Mouse (Mus musculus) intestine, postnatal 0 days (tissue): ENCODE results near the gene Nbea. TPM values are rescaled to one million over a fixed set of nuclear protein-coding genes. Genes with fewer than 3 reads are reported as not detected.

ENCODE experiments used
- ATAC-seq: fragments of 200-750 bp; cut with Nextera tagmentation; 2 replicates; pipeline ENCODE4 v1.8.0; 2017; ENCODE audit warnings: mild to moderate bottlenecking, moderate TSS enrichment, moderate library complexity
- H3K27ac ChIP-seq: fragments of 300-500 bp; sonication (generic); 2 replicates; pipeline ENCODE4 v1.5.1; 2014; ENCODE audit warnings: mild to moderate bottlenecking, low read depth, low read length, moderate library complexity
- H3K27me3 ChIP-seq: fragments of 300-500 bp; sonication (generic); replicated peaks from 2 replicates; pipeline ENCODE4 v1.6.1; 2014; ENCODE audit warnings: low read length, mixed read lengths; ENCODE audit not compliant: control insufficient read depth, insufficient read depth
- H3K36me3 ChIP-seq: fragments of 300-500 bp; sonication (generic); 2 replicates; pipeline ENCODE4 v1.6.1; 2014; ENCODE audit warnings: mild to moderate bottlenecking, moderate library complexity; ENCODE audit not compliant: control insufficient read depth, insufficient read depth
- H3K4me1 ChIP-seq: fragments of 300-500 bp; sonication (generic); replicated peaks from 2 replicates; pipeline ENCODE4 v1.6.1; 2014; ENCODE audit warnings: antibody characterized with exemption, low read length, mixed read lengths; ENCODE audit not compliant: control insufficient read depth, insufficient read depth
- H3K4me2 ChIP-seq: fragments of 300-500 bp; sonication (generic); replicated peaks from 2 replicates; pipeline ENCODE4 v1.6.1; 2014; ENCODE audit warnings: low read depth, mild to moderate bottlenecking, moderate library complexity
- H3K4me3 ChIP-seq: fragments of 300-500 bp; sonication (generic); 2 replicates; pipeline ENCODE4 v1.5.1; 2014; ENCODE audit warnings: low read depth, low read length
- H3K9ac ChIP-seq: fragments of 300-500 bp; sonication (generic); 2 replicates; pipeline ENCODE4 v1.6.1; 2014; ENCODE audit warnings: mild to moderate bottlenecking, low read depth, low read length
- H3K9me3 ChIP-seq: fragments of 300-500 bp; sonication (generic); 2 replicates; pipeline ENCODE4 v1.6.1; 2016; ENCODE audit warnings: mixed run types; ENCODE audit not compliant: control insufficient read depth
- CTCF ChIP-seq: sonication (generic); IDR thresholded peaks from 2 replicates; pipeline ENCODE4 v1.5.1; 2016; ENCODE audit warnings: low read depth, mild to moderate bottlenecking, control low read depth, antibody characterized with exemption, moderate library complexity
- WGBS: fragments of 180-500 bp; shearing (Covaris S2); extraction: QIAGEN DNeasy Blood & Tissue Kit; methylation state at CpG from one replicate; pipeline ENCODE4 v1.1.7; 2014; 5-methylcytosine and 5-hydroxymethylcytosine counted together
- polyA plus RNA-seq: library from polyadenylated mRNA; unstranded; fragments of >200 nt; fragmentation: Nextera tagmentation; extraction: Ambion mirVana; gene quantifications from 2 replicates; pipeline ENCODE4 v1.2.1, GENCODE M21; 2015

Nbea gene
- polyA plus RNA-seq, 1 experiment from 2014 or later = 4.2 TPM

GRCm38 (mm10) chr3:55814993-55815625 lies 368.4 kb downstream of the Nbea start:
- Histone ChIP-seq H3K9me3 (no peaks in the 10 kb centered on the region), H3K27me3 (no peaks in the 10 kb centered on the region), H3K4me3 (no peak overlapping the region), H3K4me2 (no peak overlapping the region), H3K9ac (no peak overlapping the region), H3K27ac (no peak overlapping the region), H3K36me3 (no peaks in the 10 kb centered on the region), H3K4me1 (0 out of 2 replicates have a peak, but pooled peaks cover 3% of the 10 kb centered on the region)
- ATAC-seq = no peak
- WGBS = 75% methylated on average over 5 of the region's 5 CpGs
- TF ChIP-seq CTCF = no peak

- Histone ChIP-seq H3K4me2 (no peak overlapping the region), H3K9me3 (no peaks in the 10 kb centered on the region), H3K4me3 (no peak overlapping the region), H3K9ac (no peak overlapping the region), H3K27me3 (no peaks in the 10 kb centered on the region), H3K27ac (no peak overlapping the region), H3K36me3 (no peaks in the 10 kb centered on the region), H3K4me1 (no peaks in the 10 kb centered on the region)
- TF ChIP-seq CTCF = no peak
- 68% methylated on average over 2 of the region's 2 CpGs for WGBS
- no peak for ATAC-seq
Observed at GRCm38 (mm10) chr3:55794768-55795167, 388.7 kb downstream of the Nbea start.

- 54% methylated on average over 7 of the region's 7 CpGs for WGBS
- ATAC-seq = no peak
- no peak overlapping the region for H3K27ac ChIP-seq
- H3K4me2 ChIP-seq = no peak overlapping the region
- H3K27me3 ChIP-seq = 0 out of 2 replicates have a peak, but pooled peaks cover 4% of the 10 kb centered on the region
- H3K9ac ChIP-seq = no peak overlapping the region
- no peaks in the 10 kb centered on the region for H3K9me3 ChIP-seq
- H3K36me3 ChIP-seq = no peaks in the 10 kb centered on the region
- no peaks in the 10 kb centered on the region for H3K4me1 ChIP-seq
- H3K4me3 ChIP-seq = no peak overlapping the region
- TF ChIP-seq CTCF = no peak
Observed at GRCm38 (mm10) chr3:55793842-55794575, 389.5 kb downstream of the Nbea start.

- no peak overlapping the region for H3K27ac ChIP-seq
- WGBS = 74% methylated on average over 5 of the region's 5 CpGs
- no peaks in the 10 kb centered on the region for H3K36me3 ChIP-seq
Observed at GRCm38 (mm10) chr3:55792251-55792650, 391.2 kb downstream of the Nbea start.

GRCm38 (mm10) chr3:55790609-55791008 lies 392.9 kb downstream of the Nbea start:
- H3K4me1 ChIP-seq = no peaks in the 10 kb centered on the region
- no peaks in the 10 kb centered on the region for H3K36me3 ChIP-seq
- no peak overlapping the region for H3K9ac ChIP-seq
- no peaks in the 10 kb centered on the region for H3K9me3 ChIP-seq
- TF ChIP-seq CTCF = no peak
- no peak overlapping the region for H3K27ac ChIP-seq
- H3K4me2 ChIP-seq = no peak overlapping the region
- no peak for ATAC-seq
- peaks cover 22% of the 10 kb centered on the region; the same call in 1 of the 2 replicates for H3K27me3 ChIP-seq
- 84% methylated on average over 4 of the region's 4 CpGs for WGBS
- H3K4me3 ChIP-seq = no peak overlapping the region

More at GRCm38 (mm10) chr3:55792251-55792650, 391.2 kb downstream of the Nbea start:
- Histone ChIP-seq H3K9ac (no peak overlapping the region), H3K4me1 (no peaks in the 10 kb centered on the region), H3K27me3 (0 out of 2 replicates have a peak, but pooled peaks cover 9% of the 10 kb centered on the region), H3K4me3 (no peak overlapping the region), H3K9me3 (no peaks in the 10 kb centered on the region), H3K4me2 (no peak overlapping the region)
- no peak for ATAC-seq
- TF ChIP-seq CTCF = no peak

GRCm38 (mm10) chr3:55789856-55790255 lies 393.6 kb downstream of the Nbea start:
- ATAC-seq = no peak
- Histone ChIP-seq H3K4me3 (no peak overlapping the region), H3K9ac (no peak overlapping the region), H3K9me3 (no peaks in the 10 kb centered on the region), H3K36me3 (no peaks in the 10 kb centered on the region), H3K27ac (no peak overlapping the region), H3K4me1 (no peaks in the 10 kb centered on the region), H3K4me2 (no peak overlapping the region), H3K27me3 (peaks cover 24% of the 10 kb centered on the region; the same call in 1 of the 2 replicates)
- WGBS = 74% methylated on average over 2 of the region's 2 CpGs
- TF ChIP-seq CTCF = 0 out of 2 replicates have a peak, but pooled peaks have one; percentile 6
